Mouse (Mus musculus) MEL (cell line): Measurements from ENCODE around the gene Acot7. TPM values are rescaled to one million over a fixed set of nuclear protein-coding genes. Genes with fewer than 3 reads are reported as not detected.

ENCODE experiments used
- DNase-seq: peaks from one replicate; pipeline ENCODE4 v3.0.0; 2011; ENCODE audit warnings: low read depth, low spot score
- H3K27ac ChIP-seq: 2 replicates; pipeline ENCODE4 v1.5.1; 2012; ENCODE audit warnings: low read depth, mild to moderate bottlenecking, control low read depth, low read length, moderate library complexity; ENCODE audit not compliant: control insufficient read depth
- H3K27me3 ChIP-seq, 2 experiments: fragments of 150-350 bp in 1 of 2; sonication (generic) in 1 of 2; 2 replicates each; pipeline ENCODE4 v1.6.1; 2012; ENCODE audit warnings: low read length in 2 of 2, mild to moderate bottlenecking in 2 of 2, improper control_type of control experiment in 1 of 2, moderate library complexity in 1 of 2; ENCODE audit not compliant: insufficient read depth in 2 of 2, control insufficient read depth in 1 of 2
- H3K36me3 ChIP-seq, 2 experiments: 2 replicates each; pipeline ENCODE4 v1.6.1; 2012 to 2014; ENCODE audit warnings: low read length in 2 of 2, improper control_type of control experiment in 1 of 2, inconsistent platforms in 1 of 2, mild to moderate bottlenecking in 1 of 2; ENCODE audit not compliant: insufficient read depth in 2 of 2, control insufficient read depth in 1 of 2
- H3K4me1 ChIP-seq, 2 experiments: fragments of 150-350 bp in 1 of 2; sonication (generic) in 1 of 2; 2 replicates each; pipeline ENCODE4 v1.6.1; 2012; ENCODE audit warnings: low read length in 2 of 2, improper control_type of control experiment in 1 of 2, mild to moderate bottlenecking in 1 of 2; ENCODE audit not compliant: insufficient read depth in 2 of 2, control insufficient read depth in 1 of 2
- H3K4me3 ChIP-seq, 2 experiments: fragments of 150-350 bp in 1 of 2; sonication (generic) in 1 of 2; 2 replicates each; pipeline ENCODE4 v1.5.1; 2012; ENCODE audit warnings: low read depth in 2 of 2, low read length in 2 of 2, mild to moderate bottlenecking in 2 of 2, moderate library complexity in 2 of 2, control low read depth in 1 of 2, improper control_type of control experiment in 1 of 2; ENCODE audit not compliant: control insufficient read depth in 1 of 2, insufficient read depth in 1 of 2
- H3K79me2 ChIP-seq: 2 replicates; pipeline ENCODE4 v1.6.1; 2012; ENCODE audit warnings: mild to moderate bottlenecking, low read length, moderate library complexity; ENCODE audit not compliant: control insufficient read depth, poor library complexity, insufficient read depth
- H3K9ac ChIP-seq: 2 replicates; pipeline ENCODE4 v1.6.1; 2012; ENCODE audit warnings: low read depth, mild to moderate bottlenecking, control low read depth, low read length, moderate library complexity; ENCODE audit not compliant: control insufficient read depth, poor library complexity, severe bottlenecking
- H3K9me3 ChIP-seq: fragments of 150-350 bp; sonication (generic); replicated peaks from 2 replicates; pipeline ENCODE4 v1.6.1; 2012; ENCODE audit warnings: mild to moderate bottlenecking, low read length, improper control_type of control experiment, moderate library complexity; ENCODE audit not compliant: insufficient read depth
- BHLHE40 ChIP-seq: IDR thresholded peaks from 2 replicates; pipeline ENCODE4 v1.6.1; 2012; ENCODE audit warnings: low read depth, mild to moderate bottlenecking, inconsistent platforms, low read length, improper control_type of control experiment, borderline replicate concordance
- CHD1 ChIP-seq: IDR thresholded peaks from 2 replicates; pipeline ENCODE4 v1.6.1; 2012; ENCODE audit warnings: low read depth, mild to moderate bottlenecking, inconsistent platforms, low read length, improper control_type of control experiment
- CHD2 ChIP-seq: IDR thresholded peaks from 2 replicates; pipeline ENCODE4 v1.6.1; 2011; ENCODE audit warnings: low read length, improper control_type of control experiment
- CTCF ChIP-seq, 3 experiments: IDR thresholded peaks in 2 of 3; conservative IDR thresholded peaks in 1 of 3; 2 replicates each; pipeline ENCODE4 v1.5.1; 2011 to 2012; ENCODE audit warnings: low read length in 3 of 3, low read depth in 2 of 3, mild to moderate bottlenecking in 2 of 3, improper control_type of control experiment in 1 of 3, inconsistent platforms in 1 of 3, mixed read lengths in 1 of 3, moderate library complexity in 1 of 3; ENCODE audit not compliant: control insufficient read depth in 1 of 3, insufficient read depth in 1 of 3, poor library complexity in 1 of 3, severe bottlenecking in 1 of 3
- ELF1 ChIP-seq: IDR thresholded peaks from 2 replicates; pipeline ENCODE4 v1.6.1; 2014; ENCODE audit warnings: low read depth, mild to moderate bottlenecking, inconsistent platforms, low read length, improper control_type of control experiment, moderate library complexity
- EP300 ChIP-seq, 2 experiments: IDR thresholded peaks; 2 replicates each; pipeline ENCODE4 v1.6.1; 2011; ENCODE audit warnings: improper control_type of control experiment in 2 of 2, low read length in 2 of 2, low read depth in 1 of 2, mild to moderate bottlenecking in 1 of 2
- ETS1 ChIP-seq: IDR thresholded peaks from 2 replicates; pipeline ENCODE4 v1.6.1; 2012; ENCODE audit warnings: low read depth, mild to moderate bottlenecking, inconsistent platforms, low read length, improper control_type of control experiment, moderate library complexity
- GABPA ChIP-seq: IDR thresholded peaks from 2 replicates; pipeline ENCODE4 v1.6.1; 2012; ENCODE audit warnings: low read depth, mild to moderate bottlenecking, inconsistent platforms, low read length, improper control_type of control experiment, moderate library complexity
- HCFC1 ChIP-seq: IDR thresholded peaks from 2 replicates; pipeline ENCODE4 v1.6.1; 2012; ENCODE audit warnings: low read depth, mild to moderate bottlenecking, inconsistent platforms, low read length, improper control_type of control experiment, moderate library complexity
- JUND ChIP-seq: IDR thresholded peaks from 2 replicates; pipeline ENCODE4 v1.6.1; 2011; ENCODE audit warnings: low read depth, mild to moderate bottlenecking, improper control_type of control experiment, low read length
- KAT2A ChIP-seq: conservative IDR thresholded peaks from 2 replicates; pipeline ENCODE4 v1.6.1; 2012; ENCODE audit warnings: low read depth, low read length, improper control_type of control experiment, inconsistent platforms
- MAX ChIP-seq: IDR thresholded peaks from 2 replicates; pipeline ENCODE4 v1.6.1; 2011; ENCODE audit warnings: low read length, improper control_type of control experiment
- MAZ ChIP-seq: IDR thresholded peaks from 2 replicates; pipeline ENCODE4 v1.6.1; 2012; ENCODE audit warnings: low read depth, mild to moderate bottlenecking, inconsistent platforms, low read length, improper control_type of control experiment
- MEF2A ChIP-seq: IDR thresholded peaks from 2 replicates; pipeline ENCODE4 v1.6.1; 2014; ENCODE audit warnings: low read depth, mild to moderate bottlenecking, inconsistent platforms, low read length, improper control_type of control experiment; ENCODE audit not compliant: poor library complexity, insufficient replicate concordance, severe bottlenecking; ENCODE audit errors: extremely low read depth
- MYB ChIP-seq: IDR thresholded peaks from 2 replicates; pipeline ENCODE4 v1.6.1; 2011; ENCODE audit warnings: mild to moderate bottlenecking, low read depth, low read length, improper control_type of control experiment
- NELFE ChIP-seq: IDR thresholded peaks from 2 replicates; pipeline ENCODE4 v1.6.1; 2011; ENCODE audit warnings: low read depth, low read length, improper control_type of control experiment
- NRF1 ChIP-seq: IDR thresholded peaks from 2 replicates; pipeline ENCODE4 v1.6.1; 2014; ENCODE audit warnings: low read depth, mild to moderate bottlenecking, inconsistent platforms, low read length, improper control_type of control experiment, moderate library complexity; ENCODE audit not compliant: poor library complexity, insufficient read depth, severe bottlenecking
- POLR2AphosphoS2 ChIP-seq: IDR thresholded peaks from 2 replicates; pipeline ENCODE4 v1.6.1; 2011; ENCODE audit warnings: low read length, improper control_type of control experiment
- POLR2AphosphoS5 ChIP-seq: IDR thresholded peaks from 2 replicates; pipeline ENCODE4 v1.6.1; 2012; ENCODE audit warnings: low read depth, borderline replicate concordance, mild to moderate bottlenecking, inconsistent platforms, low read length, moderate library complexity, mixed read lengths
- RAD21 ChIP-seq: IDR thresholded peaks from 2 replicates; pipeline ENCODE4 v1.6.1; 2011; ENCODE audit warnings: mild to moderate bottlenecking, low read depth, low read length, improper control_type of control experiment
- RCOR1 ChIP-seq: IDR thresholded peaks from 2 replicates; pipeline ENCODE4 v1.6.1; 2012; ENCODE audit warnings: low read depth, mild to moderate bottlenecking, inconsistent platforms, low read length, improper control_type of control experiment
- TBP ChIP-seq: IDR thresholded peaks from 2 replicates; pipeline ENCODE4 v1.8.0; 2011; ENCODE audit warnings: low read depth, low read length, improper control_type of control experiment
- TCF12 ChIP-seq: IDR thresholded peaks from 2 replicates; pipeline ENCODE4 v1.6.1; 2014; ENCODE audit warnings: low read depth, mild to moderate bottlenecking, inconsistent platforms, low read length, improper control_type of control experiment, moderate library complexity
- USF1 ChIP-seq: IDR thresholded peaks from 2 replicates; pipeline ENCODE4 v1.6.1; 2014; ENCODE audit warnings: low read depth, mild to moderate bottlenecking, inconsistent platforms, low read length, improper control_type of control experiment, moderate library complexity
- USF2 ChIP-seq, 2 experiments: IDR thresholded peaks; 2 replicates each; pipeline ENCODE4 v1.6.1; 2011 to 2012; ENCODE audit warnings: improper control_type of control experiment in 2 of 2, low read length in 2 of 2, borderline replicate concordance in 1 of 2, inconsistent platforms in 1 of 2, low read depth in 1 of 2, mild to moderate bottlenecking in 1 of 2; ENCODE audit not compliant: insufficient read depth in 1 of 2
- polyA plus RNA-seq, 2 experiments: library from polyadenylated mRNA; stranded (reverse) in 1 of 2; unstranded in 1 of 2; fragments of >175 nt in 1 of 2; fragments of >200 nt in 1 of 2; gene quantifications; 2 replicates each; pipeline versions ENCODE4 v1.2.1 to v1.2.4; 2012; ENCODE audit warnings: low replicate concordance in 2 of 2, low read depth in 1 of 2; ENCODE audit not compliant: insufficient read length in 2 of 2, insufficient read depth in 1 of 2, missing spikeins in 1 of 2
- total RNA-seq: library from RNA; depleted of rRNA; stranded (reverse); fragments of 300-350 nt; gene quantifications from 2 replicates; pipeline ENCODE4 v1.2.3, GENCODE M21; 2012

Gene Acot7
- total and polyA plus RNA-seq, 3 experiments = 92.7 to 127 TPM; not detected in 1

DNA sequence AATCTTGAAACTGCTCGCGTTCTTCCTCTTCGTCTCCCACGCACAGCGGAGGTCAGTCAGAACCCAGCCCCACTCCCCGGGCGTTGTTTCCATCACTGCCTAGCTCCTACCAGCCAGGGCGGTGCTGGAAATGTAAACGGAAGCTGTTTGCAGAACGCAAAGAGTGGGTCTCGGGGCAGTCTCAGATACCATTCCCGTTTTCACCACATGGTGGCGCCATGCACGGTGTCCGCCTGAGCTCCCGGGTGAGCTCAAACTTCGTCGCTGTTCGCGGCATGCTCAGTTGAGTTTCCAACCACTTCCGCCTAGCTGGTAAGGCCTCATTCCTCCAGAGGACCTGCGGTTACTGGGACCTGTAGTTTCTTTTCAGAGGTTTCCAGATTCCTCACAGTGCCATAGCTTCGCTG is 24.2 kb upstream of the Acot7 start (continued):
- no peak for TF ChIP-seq USF2 (IDR thresholded peaks at IDR 0.05; ENCODE audit: borderline replicate concordance in 1 of 2, insufficient read depth in 1 of 2, low read depth in 1 of 2, low read length in 2 of 2)
- TF ChIP-seq MAX = peak; percentile 97
- no peak for TF ChIP-seq CHD1

DNA sequence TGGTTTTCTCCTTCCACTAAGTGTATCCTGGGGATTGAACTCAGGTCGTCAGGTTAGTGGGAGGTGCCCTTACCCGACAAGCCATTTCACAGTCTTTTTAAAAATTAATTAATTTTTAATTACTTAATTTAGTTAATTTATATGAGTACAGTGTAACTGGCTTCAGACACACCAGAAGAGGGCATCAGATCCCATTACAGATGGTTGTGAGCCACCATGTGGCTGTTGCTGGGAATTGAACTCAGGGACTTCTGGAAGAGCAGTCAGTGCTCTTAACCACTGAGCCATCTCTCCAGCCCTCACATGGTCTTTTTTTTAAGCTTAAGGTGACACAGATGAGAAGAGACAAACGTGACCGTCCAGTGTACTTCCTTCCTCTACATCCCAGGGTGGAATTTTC is 22.9 kb upstream of the Acot7 start:
- TF ChIP-seq CTCF (IDR thresholded peaks at IDR 0.05 in 2 of 3, conservative IDR thresholded peaks at IDR 0.05 in 1 of 3; ENCODE audit: control insufficient read depth in 1 of 3, insufficient read depth in 1 of 3, low read depth in 2 of 3, low read length in 3 of 3, poor library complexity in 1 of 3, severe bottlenecking in 1 of 3) (peak in 2 of 3 experiments; percentile 28 to 54; a peak in 4 of 6 replicates), ELF1 (no peak)
- H3K4me3 ChIP-seq = no peak overlapping the region
- H3K9ac ChIP-seq = no peak overlapping the region
- H3K27ac ChIP-seq = no peak overlapping the region
- no peaks in the 10 kb centered on the region for H3K9me3 ChIP-seq
- H3K79me2 ChIP-seq = no peaks in the 10 kb centered on the region; the same call in 1 of the 2 replicates
- no peak for DNase-seq
- H3K36me3 ChIP-seq = peaks cover 0 to 23% of the 10 kb centered on the region in 2 experiments; a peak in 2 of 4 replicates
- H3K4me1 ChIP-seq = peaks cover 0 to 40% of the 10 kb centered on the region in 2 experiments; a peak in 2 of 4 replicates
- no peaks in the 10 kb centered on the region for H3K27me3 ChIP-seq

DNA sequence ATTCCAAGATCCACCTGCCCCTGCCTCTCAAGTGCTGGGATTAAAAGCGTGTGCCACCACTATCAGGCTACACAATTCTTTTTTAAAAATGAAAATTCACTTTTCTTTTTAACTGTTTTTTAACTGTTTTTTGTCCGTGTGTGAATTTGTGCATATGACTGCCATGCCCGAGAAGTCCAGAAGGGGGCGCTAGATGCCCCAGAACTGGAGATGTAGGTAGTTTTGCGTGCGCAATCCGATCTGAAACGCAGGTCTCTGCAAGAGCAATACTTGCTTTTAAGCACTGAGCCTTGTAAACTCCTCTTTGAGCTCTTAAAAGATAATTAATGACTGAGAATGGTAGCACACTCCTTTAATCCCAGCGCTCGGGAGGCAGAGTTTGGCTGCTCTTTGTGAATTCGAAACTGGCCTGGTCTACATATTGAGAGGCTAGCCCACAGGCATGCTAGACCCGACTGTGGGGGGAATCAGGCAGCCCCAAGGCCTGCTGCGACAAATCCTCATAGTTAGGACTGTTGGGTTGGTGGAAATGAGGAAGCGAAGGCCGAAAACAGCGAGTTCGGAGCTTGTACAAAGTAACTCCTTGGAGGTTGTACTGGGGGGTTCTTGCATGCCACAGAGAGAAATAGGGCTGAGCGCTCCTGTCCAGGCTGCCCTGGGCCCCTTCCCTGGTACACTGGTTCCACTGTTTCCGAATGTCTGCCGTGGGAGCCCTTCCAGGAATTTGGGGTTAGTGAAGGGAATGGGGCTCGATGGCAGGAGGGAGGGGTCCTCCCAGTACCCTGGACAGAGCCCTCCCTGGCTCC is 20.0 kb upstream of the Acot7 start:
- H3K4me1 ChIP-seq = peaks cover 0 to 21% of the 10 kb centered on the region in 2 experiments; a peak in 2 of 4 replicates
- H3K27me3 ChIP-seq = no peaks in the 10 kb centered on the region
- peak overlapping the region; percentile 23 for H3K27ac ChIP-seq
- H3K9me3 ChIP-seq = no peaks in the 10 kb centered on the region
- peak overlapping the region; percentile 66 for H3K9ac ChIP-seq
- DNase-seq = peak; percentile 87
- no peaks in the 10 kb centered on the region for H3K79me2 ChIP-seq
- peaks cover 0 to 10% of the 10 kb centered on the region in 2 experiments; a peak in 2 of 4 replicates for H3K36me3 ChIP-seq
- H3K4me3 ChIP-seq = peak overlapping the region; percentile 52 to 59
- TF ChIP-seq NELFE (peak; percentile 41; the same call in 1 of the 2 replicates), KAT2A (no peak), POLR2AphosphoS5 (no peak), POLR2AphosphoS2 (no peak), MYB (no peak), HCFC1 (0 out of 2 replicates have a peak, but pooled peaks have one; percentile 28), CTCF (IDR thresholded peaks at IDR 0.05 in 2 of 3, conservative IDR thresholded peaks at IDR 0.05 in 1 of 3; ENCODE audit: control insufficient read depth in 1 of 3, insufficient read depth in 1 of 3, low read depth in 2 of 3, low read length in 3 of 3, poor library complexity in 1 of 3, severe bottlenecking in 1 of 3) (peak; percentile 86 to 95 (median 92)), BHLHE40 (no peak), NRF1 (peak; percentile 35; the same call in 1 of the 2 replicates), MEF2A (no peak), RAD21 (peak; percentile 62), CHD1 (no peak), USF1 (no peak), RCOR1 (no peak), ETS1 (no peak), MAZ (peak; percentile 54; the same call in 1 of the 2 replicates), CHD2 (no peak), TCF12 (no peak), TBP (no peak), JUND (no peak), EP300 (IDR thresholded peaks at IDR 0.05; ENCODE audit: low read depth in 1 of 2, low read length in 2 of 2) (peak in 1 of 2 experiments; percentile 29; a peak in 1 of 4 replicates), ELF1 (0 out of 2 replicates have a peak, but pooled peaks have one; percentile 27), GABPA (no peak)
